Mouse (Mus musculus) cerebellum, adult 9-11 months (tissue): ENCODE measurements at regions not wholly inside any gene's neighbourhood (a gene's known extent, or its start where the extent isn't known, plus 50 kb on each side); places are given as distances from the start of the nearest gene placed in this dataset.
"Not testable (repeated sequence)": the region's sequence is repeated elsewhere in the genome, so short reads cannot be mapped to it uniquely, and the experiment has no call there.

ENCODE experiments used
- DNase-seq: peaks from one replicate; pipeline ENCODE4 v3.0.0; 2022

DNA sequence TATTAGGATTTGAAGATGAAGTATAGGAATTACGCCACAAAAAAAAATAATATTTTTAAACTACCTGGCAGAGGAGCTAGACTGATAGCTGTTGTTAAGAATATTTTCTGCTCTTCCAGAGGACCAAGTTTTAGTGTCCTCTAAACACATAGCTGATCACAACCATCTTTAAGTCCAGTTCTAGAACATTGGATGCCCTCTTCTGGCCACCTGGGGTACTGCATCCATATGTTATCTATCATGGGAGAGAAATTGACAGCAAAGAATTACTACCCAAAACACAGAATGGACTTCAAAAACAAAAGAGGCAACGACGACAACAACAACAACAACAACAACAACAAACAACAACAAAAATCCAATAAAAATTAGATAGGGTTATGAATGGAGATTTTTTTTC is 71.0 kb upstream of the Prl4a1 start:
- peak; percentile 6 for DNase-seq

DNA sequence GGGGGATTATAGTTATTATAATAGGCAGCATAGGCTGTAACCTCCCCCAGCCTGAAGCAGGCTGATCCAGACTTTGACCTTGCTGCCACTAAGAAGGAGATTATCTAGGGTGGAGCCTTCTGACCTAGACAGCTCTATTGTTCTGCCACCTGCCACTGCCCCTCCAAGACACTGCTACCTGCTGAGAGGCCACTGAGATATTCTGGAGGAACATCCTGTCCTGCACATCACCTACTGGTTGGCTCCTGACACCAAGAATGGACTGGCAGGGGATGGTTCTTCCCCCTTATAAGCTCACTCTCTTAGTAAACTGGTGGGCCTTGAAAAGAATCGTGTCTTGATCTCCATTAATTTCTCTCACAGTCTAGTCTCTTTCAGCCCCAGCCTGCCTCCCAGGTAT is 55.6 kb upstream of the Prl4a1 start:
- DNase-seq, result not testable (repeated sequence)

DNA sequence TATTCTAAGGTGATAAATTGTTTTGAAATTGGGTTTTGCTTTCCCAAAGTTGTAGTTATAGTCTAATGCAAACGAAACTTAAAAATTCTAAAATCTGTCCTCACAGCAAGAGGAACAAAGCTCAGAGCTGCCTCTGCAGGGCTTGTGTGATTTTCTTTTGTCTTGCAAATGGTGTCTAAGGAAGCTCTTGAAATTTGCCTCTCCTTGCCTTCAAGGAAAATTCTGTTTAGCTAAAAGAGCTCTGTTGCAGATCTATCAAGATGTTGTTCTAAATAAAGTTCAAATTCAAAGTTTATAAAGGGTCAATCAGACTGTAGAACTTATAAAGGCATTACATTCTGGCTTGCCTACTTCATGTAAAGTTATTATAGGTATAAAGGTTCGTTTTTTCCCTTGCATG is 53.6 kb upstream of the Prl4a1 start:
- DNase-seq, result not testable (repeated sequence)

DNA sequence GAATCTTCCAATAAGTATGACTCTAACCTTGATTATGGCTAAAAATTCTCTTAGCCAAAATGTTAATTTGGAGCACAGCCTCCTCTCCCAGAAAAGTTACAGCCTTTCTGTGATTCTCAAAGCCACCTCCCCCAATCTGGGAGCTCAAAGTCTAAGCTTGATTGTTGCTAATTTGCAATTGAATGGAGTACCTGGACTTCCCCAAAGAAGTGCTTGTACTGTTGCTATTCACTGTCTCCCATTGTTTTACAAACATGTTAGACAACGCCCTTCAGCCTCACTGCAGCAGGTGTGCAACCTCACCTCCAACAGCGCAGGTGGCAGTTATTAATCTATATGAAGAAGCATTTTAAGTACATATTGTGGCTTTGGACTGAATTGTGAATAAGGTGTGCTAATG is 50.0 kb upstream of the Prl4a1 start:
- not testable (repeated sequence) for DNase-seq
